Mouse (Mus musculus): ENCODE results near the gene Stx4a.

GRCm38 (mm10) chr7:127777474-127778266 lies 46.4 kb upstream of the Stx4a start:
- TF ChIP-seq CTCF (IDR thresholded peaks at IDR 0.05; ENCODE audit: borderline replicate concordance, insufficient read depth, low read length) (no peak), POLR2A (IDR thresholded peaks at IDR 0.05; ENCODE audit: low read depth, low read length) (peak; percentile 59; the same call in 1 of the 2 replicates)

Data from embryonic fibroblast, embryonic 13.5 days (primary cell).